Mouse (Mus musculus): ENCODE measurements around the gene Mymx. TPM values are rescaled to one million over a fixed set of nuclear protein-coding genes. Genes with fewer than 3 reads are reported as not detected.

Gene Mymx
- total and polyA plus RNA-seq, 3 experiments, result not detected

GRCm38 (mm10) chr17:45586449-45586837, 15.5 kb downstream of the Mymx start:
- Histone ChIP-seq H3K4me1 (ENCODE audit: control insufficient read depth in 1 of 2, insufficient read depth in 2 of 2) (peaks cover 8 to 44% of the 10 kb centered on the region in 2 experiments), H3K4me3 (replicated peaks in 1 of 3; ENCODE audit: low read depth in 2 of 3, low read length in 2 of 3, poor library complexity in 1 of 3) (no peak overlapping the region), H3K27me3 (replicated peaks) (no peaks in the 10 kb centered on the region), H3K79me2 (replicated peaks; ENCODE audit: control insufficient read depth, extremely low read depth, insufficient read depth, poor library complexity, severe bottlenecking) (no peaks in the 10 kb centered on the region), H3K9ac (ENCODE audit: insufficient read depth, low read depth) (no peak overlapping the region), H3K9me3 (replicated peaks; ENCODE audit: low read length) (peaks cover 10% of the 10 kb centered on the region), H3K36me3 (replicated peaks in 1 of 2; ENCODE audit: control insufficient read depth in 1 of 2, insufficient read depth in 1 of 2, low read length in 1 of 2) (peaks cover 30 to 69% of the 10 kb centered on the region in 2 experiments), H3K4me2 (ENCODE audit: insufficient read depth, low read depth, poor library complexity, severe bottlenecking) (no peak overlapping the region), H3K27ac (ENCODE audit: insufficient read depth, low read depth) (no peak overlapping the region)
- in situ Hi-C loops (cut with MboI; ENCODE audit: low pct_ligation_motif_present, low pct_unique_long_range_greater_than_20kb, low sequenced_read_pairs), result loop anchor here (5.0 kb wide), 2 partner anchors 41 to 131 kb away; no protein-coding TSS in a partner anchor
- DNase-seq (ENCODE audit: extremely low read depth), result no peak
- dilution Hi-C loops (cut with MboI; ENCODE audit: extremely low pct_ligation_motif_present, extremely low pct_unique_long_range_greater_than_20kb, low sequenced_read_pairs), result no loop called here
- no peak for TF ChIP-seq SMC3 (IDR thresholded peaks at IDR 0.05; ENCODE audit: low read depth, low read length)
- TF ChIP-seq CTCF (conservative IDR thresholded peaks at IDR 0.05 in 1 of 2, IDR thresholded peaks at IDR 0.05 in 1 of 2; ENCODE audit: low read depth in 2 of 2, low read length in 2 of 2), result peak; percentile 39 to 45
- TF ChIP-seq BHLHE40 (IDR thresholded peaks at IDR 0.05; ENCODE audit: low read depth, low read length), result no peak
- TF ChIP-seq MEF2A (IDR thresholded peaks at IDR 0.05; ENCODE audit: borderline replicate concordance, low read depth, low read length), result no peak
- no peak for TF ChIP-seq PAX5 (IDR thresholded peaks at IDR 0.05; ENCODE audit: low read length)

- H3K4me1 ChIP-seq (ENCODE audit: control insufficient read depth in 1 of 2, insufficient read depth in 2 of 2), result peaks cover 8 to 46% of the 10 kb centered on the region in 2 experiments
- no peak overlapping the region for H3K4me2 ChIP-seq (ENCODE audit: insufficient read depth, low read depth, poor library complexity, severe bottlenecking)
- TF ChIP-seq TCF12 (IDR thresholded peaks at IDR 0.05; ENCODE audit: low read depth, low read length) (no peak), NRF1 (IDR thresholded peaks at IDR 0.05; ENCODE audit: low read depth, low read length) (no peak)
- H3K79me2 ChIP-seq (replicated peaks; ENCODE audit: control insufficient read depth, extremely low read depth, insufficient read depth, poor library complexity, severe bottlenecking), result no peaks in the 10 kb centered on the region
- in situ Hi-C loops (cut with MboI; ENCODE audit: low pct_ligation_motif_present, low pct_unique_long_range_greater_than_20kb, low sequenced_read_pairs), result loop anchor here (5.0 kb wide), 2 partner anchors 41 to 131 kb away; no protein-coding TSS in a partner anchor
- no peak overlapping the region for H3K9ac ChIP-seq (ENCODE audit: insufficient read depth, low read depth)
- DNase-seq (ENCODE audit: extremely low read depth), result no peak
- peaks cover 30 to 64% of the 10 kb centered on the region in 2 experiments for H3K36me3 ChIP-seq (replicated peaks in 1 of 2; ENCODE audit: control insufficient read depth in 1 of 2, insufficient read depth in 1 of 2, low read length in 1 of 2)
- H3K27ac ChIP-seq (ENCODE audit: insufficient read depth, low read depth), result no peak overlapping the region
- H3K27me3 ChIP-seq (replicated peaks), result no peaks in the 10 kb centered on the region
- dilution Hi-C loops (cut with MboI; ENCODE audit: extremely low pct_ligation_motif_present, extremely low pct_unique_long_range_greater_than_20kb, low sequenced_read_pairs), result no loop called here
- H3K4me3 ChIP-seq (replicated peaks in 1 of 3; ENCODE audit: low read depth in 2 of 3, low read length in 2 of 3, poor library complexity in 1 of 3), result no peak overlapping the region
- peaks cover 10% of the 10 kb centered on the region for H3K9me3 ChIP-seq (replicated peaks; ENCODE audit: low read length)
These were observed 16.0 kb downstream of the Mymx start for GRCm38 (mm10) chr17:45585725-45586448.

- dilution Hi-C loops (cut with MboI; ENCODE audit: extremely low pct_ligation_motif_present, extremely low pct_unique_long_range_greater_than_20kb, low sequenced_read_pairs) (no loop called here), in situ Hi-C loops (cut with MboI; ENCODE audit: low pct_ligation_motif_present, low pct_unique_long_range_greater_than_20kb, low sequenced_read_pairs) (loop anchor here (5.0 kb wide), 2 partner anchors 42 to 132 kb away; no protein-coding TSS in a partner anchor)
- Histone ChIP-seq H3K27ac (ENCODE audit: insufficient read depth, low read depth) (no peak overlapping the region), H3K36me3 (replicated peaks in 1 of 2; ENCODE audit: control insufficient read depth in 1 of 2, insufficient read depth in 1 of 2, low read length in 1 of 2) (peaks cover 28 to 57% of the 10 kb centered on the region in 2 experiments), H3K9ac (ENCODE audit: insufficient read depth, low read depth) (no peak overlapping the region), H3K27me3 (replicated peaks) (no peaks in the 10 kb centered on the region), H3K4me1 (ENCODE audit: control insufficient read depth in 1 of 2, insufficient read depth in 2 of 2) (peaks cover 8 to 48% of the 10 kb centered on the region in 2 experiments), H3K79me2 (replicated peaks; ENCODE audit: control insufficient read depth, extremely low read depth, insufficient read depth, poor library complexity, severe bottlenecking) (no peaks in the 10 kb centered on the region), H3K4me3 (replicated peaks in 1 of 3; ENCODE audit: low read depth in 2 of 3, low read length in 2 of 3, poor library complexity in 1 of 3) (no peak overlapping the region), H3K9me3 (replicated peaks; ENCODE audit: low read length) (peaks cover 10% of the 10 kb centered on the region), H3K4me2 (ENCODE audit: insufficient read depth, low read depth, poor library complexity, severe bottlenecking) (no peak overlapping the region)
- DNase-seq (ENCODE audit: extremely low read depth), result peak; percentile 63
- TF ChIP-seq ZNF384 (IDR thresholded peaks at IDR 0.05; ENCODE audit: low read depth, low read length) (no peak), ZC3H11A (IDR thresholded peaks at IDR 0.05; ENCODE audit: low read depth, low read length) (no peak), USF2 (conservative IDR thresholded peaks at IDR 0.05; ENCODE audit: low read depth, low read length) (no peak), SMC3 (IDR thresholded peaks at IDR 0.05; ENCODE audit: low read depth, low read length) (peak; percentile 73), ELF1 (IDR thresholded peaks at IDR 0.05; ENCODE audit: low read depth, low read length) (no peak), POLR2AphosphoS2 (IDR thresholded peaks at IDR 0.05; ENCODE audit: low read depth, low read length) (no peak), POLR2A (IDR thresholded peaks at IDR 0.05; ENCODE audit: low read depth, low read length) (no peak), MEF2A (IDR thresholded peaks at IDR 0.05; ENCODE audit: borderline replicate concordance, low read depth, low read length) (no peak), GABPA (IDR thresholded peaks at IDR 0.05; ENCODE audit: insufficient replicate concordance, low read depth, low read length) (no peak), NRF1 (IDR thresholded peaks at IDR 0.05; ENCODE audit: low read depth, low read length) (no peak), EP300 (IDR thresholded peaks at IDR 0.05; ENCODE audit: low read length) (no peak), USF1 (IDR thresholded peaks at IDR 0.05; ENCODE audit: low read depth, low read length) (no peak), IRF4 (IDR thresholded peaks at IDR 0.05; ENCODE audit: low read depth, low read length) (no peak), ZKSCAN1 (IDR thresholded peaks at IDR 0.05; ENCODE audit: borderline replicate concordance, low read depth, low read length) (no peak), JUN (IDR thresholded peaks at IDR 0.05; ENCODE audit: insufficient read depth, low read depth, low read length) (no peak), UBTF (IDR thresholded peaks at IDR 0.05; ENCODE audit: low read depth, low read length) (no peak), NELFE (IDR thresholded peaks at IDR 0.05; ENCODE audit: low read depth, low read length) (no peak), CTCF (conservative IDR thresholded peaks at IDR 0.05 in 1 of 2, IDR thresholded peaks at IDR 0.05 in 1 of 2; ENCODE audit: low read depth in 2 of 2, low read length in 2 of 2) (peak; percentile 73 to 89), MYC (IDR thresholded peaks at IDR 0.05; ENCODE audit: low read depth, low read length) (no peak)
These were observed 16.8 kb downstream of the Mymx start for GRCm38 (mm10) chr17:45584939-45585678.

Data from CH12.LX (cell line).